Mouse (Mus musculus) heart, postnatal 36 days (tissue): ENCODE measurements around the gene Synpr. TPM values are rescaled to one million over a fixed set of nuclear protein-coding genes. Genes with fewer than 3 reads are reported as not detected.
"Not testable (repeated sequence)": the region's sequence is repeated elsewhere in the genome, so short reads cannot be mapped to it uniquely, and the experiment has no call there.

Source experiments
- DNase-seq, 2 experiments: peaks; one replicate each; pipeline ENCODE4 v3.0.0; 2021 to 2022
- intact Hi-C: fragments of 180-260 bp; cut with DNase I; formaldehyde crosslinking; loops from one replicate; pipeline ENCODE4 v1.15.1; 2025
- total RNA-seq, 2 experiments: library from RNA; stranded (reverse); gene quantifications; 2 replicates each; pipeline ENCODE4 v1.2.3; 2021

Gene Synpr
- under 1 TPM; 0.25 to 0.27 TPM for total RNA-seq

DNA sequence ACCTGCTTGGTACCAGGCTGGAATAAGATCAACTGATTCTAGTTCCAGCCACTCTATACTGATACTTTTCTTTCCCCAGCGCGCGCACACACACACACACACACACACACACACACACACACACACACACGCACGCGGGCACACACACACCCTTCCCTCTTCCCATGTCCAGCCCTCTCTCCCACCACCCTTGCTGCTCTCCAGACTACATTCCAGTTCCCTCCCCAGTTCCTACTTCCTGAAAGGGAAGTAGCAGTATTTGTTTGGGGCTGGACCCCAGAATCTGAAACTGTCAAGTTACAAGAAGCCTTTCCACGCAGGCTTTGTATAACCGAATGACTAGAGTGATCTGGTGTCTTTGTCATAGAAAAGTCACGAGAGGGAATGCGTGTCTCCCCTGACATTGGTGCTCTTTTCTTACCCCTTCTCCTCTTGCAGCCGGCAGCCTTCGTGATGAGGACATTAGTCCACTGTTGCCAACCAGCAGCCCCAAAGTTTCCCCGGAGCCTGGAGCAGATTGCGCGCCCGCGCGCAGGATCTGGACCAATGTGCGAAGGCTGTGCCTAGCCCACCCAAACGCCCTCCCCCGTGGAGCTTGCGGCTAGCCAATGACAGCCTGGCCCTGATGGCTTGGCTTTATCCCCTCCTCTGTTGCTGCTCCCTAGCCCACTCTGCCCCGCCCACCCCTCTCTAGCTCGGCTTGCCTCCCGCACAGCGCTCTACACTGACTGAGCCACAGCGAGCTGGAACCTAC, at the start of gene Synpr:
Gene Synpr, plus strand, starts transcription at position 690 of the 754 bp plus-strand sequence.
- intact Hi-C loops, result no loop called here
- DNase-seq, result no peak

DNA sequence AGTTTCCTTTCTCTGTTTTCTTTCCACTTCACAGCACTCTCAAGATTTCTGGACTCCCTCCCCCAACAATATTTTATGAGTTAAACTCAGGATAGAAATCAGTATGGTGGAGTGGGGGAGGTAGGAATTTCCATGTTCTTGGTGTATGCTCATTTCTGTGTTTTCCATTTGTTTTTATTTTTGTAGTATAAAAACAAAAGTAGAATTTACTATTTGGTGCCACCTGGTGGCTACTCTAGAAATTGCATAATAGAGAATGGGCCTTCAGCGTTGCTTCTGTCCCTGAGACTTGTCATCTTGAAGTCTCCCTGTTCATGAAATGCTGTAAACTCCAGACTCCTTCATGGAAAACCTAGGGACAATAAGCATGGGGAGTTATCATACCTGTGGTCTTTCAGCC, 47.7 kb upstream of the Synpr start:
- intact Hi-C loops, result loop anchor here (1.0 to 5.0 kb wide), 2 partner anchors 615 to 662 kb away; no protein-coding TSS in a partner anchor
- peak in 1 of 2 experiments; percentile 2 for DNase-seq

DNA sequence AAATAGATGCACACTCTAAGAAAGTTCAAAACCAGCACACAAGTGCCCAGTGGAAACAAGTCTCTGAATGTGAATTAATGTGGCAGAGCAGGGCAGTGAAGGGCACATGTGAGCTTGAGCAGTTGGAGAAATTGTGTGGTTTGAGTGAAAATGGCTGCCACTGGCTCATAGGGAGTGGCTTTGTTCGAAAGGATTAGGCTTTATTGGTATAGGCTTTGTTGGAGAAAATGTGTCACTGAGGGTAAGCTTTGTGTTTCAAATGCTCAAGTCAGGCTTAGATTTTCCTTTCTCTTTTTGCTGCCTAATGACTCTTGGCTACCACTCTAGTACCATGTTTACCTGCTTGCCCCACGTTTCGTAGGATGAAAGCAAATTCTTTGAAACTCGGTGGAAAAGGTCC, 37.1 kb upstream of the Synpr start:
- intact Hi-C loops, result no loop called here
- no peak for DNase-seq

DNA sequence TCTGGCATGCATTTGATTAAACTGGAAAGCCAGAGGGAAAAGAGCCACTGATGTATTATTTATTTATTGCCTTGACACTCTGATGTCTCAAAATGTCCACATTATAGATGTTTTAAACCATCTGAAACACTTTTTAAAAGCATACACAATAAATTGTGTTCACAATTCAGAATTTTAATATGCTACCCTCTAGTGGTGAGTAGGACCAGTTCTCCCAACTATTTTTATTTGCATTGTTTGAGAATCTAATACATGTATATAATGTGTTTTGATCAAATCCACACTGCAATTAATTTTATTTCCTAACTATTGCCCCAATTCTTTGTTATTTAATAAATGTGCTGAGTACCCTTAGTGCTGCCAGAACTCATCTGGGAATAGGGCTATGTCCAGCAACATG, 35.2 kb upstream of the Synpr start:
- intact Hi-C loops, result no loop called here
- DNase-seq, result no peak

DNA sequence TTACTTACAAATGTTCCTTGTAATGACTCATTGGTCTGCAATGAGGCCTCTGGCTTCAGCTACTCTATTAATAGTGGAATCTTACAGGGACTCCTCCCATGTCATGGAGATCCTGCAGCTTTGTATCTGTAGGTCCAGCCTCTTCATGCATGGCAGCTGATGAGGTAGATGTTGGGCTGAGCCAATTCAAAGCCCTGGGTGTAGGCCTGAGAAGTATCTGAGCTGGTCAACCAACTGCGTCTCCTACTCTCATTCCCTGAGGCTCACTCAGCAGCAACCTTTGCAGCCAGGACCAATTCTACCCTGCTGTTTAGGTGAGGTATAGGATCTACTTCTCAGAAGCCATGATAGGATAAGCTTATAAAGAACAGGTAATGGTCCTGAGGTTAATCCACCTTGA, 32.0 kb upstream of the Synpr start:
- DNase-seq, result no peak
- intact Hi-C loops, result no loop called here

DNA sequence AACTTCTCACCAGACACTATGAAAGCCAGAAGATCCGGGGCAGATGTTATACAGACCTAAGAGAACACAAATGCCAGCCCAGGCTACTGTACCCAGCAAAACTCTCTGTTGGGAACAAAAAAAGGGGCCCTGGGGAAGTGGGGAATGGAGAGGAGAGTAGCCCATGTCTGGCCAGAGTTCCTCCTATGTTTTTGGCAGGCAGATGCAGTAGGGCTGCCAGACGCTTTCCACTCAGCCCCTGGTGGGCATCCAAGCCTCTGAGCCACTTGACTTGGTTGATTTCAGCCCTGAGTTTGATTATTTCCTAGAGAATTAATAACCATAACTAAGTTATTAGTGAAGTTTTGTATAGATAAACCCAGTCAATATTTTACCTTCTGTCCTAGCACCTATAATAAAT, 29.8 kb upstream of the Synpr start:
- DNase-seq, intact Hi-C loops: not testable (repeated sequence)

DNA sequence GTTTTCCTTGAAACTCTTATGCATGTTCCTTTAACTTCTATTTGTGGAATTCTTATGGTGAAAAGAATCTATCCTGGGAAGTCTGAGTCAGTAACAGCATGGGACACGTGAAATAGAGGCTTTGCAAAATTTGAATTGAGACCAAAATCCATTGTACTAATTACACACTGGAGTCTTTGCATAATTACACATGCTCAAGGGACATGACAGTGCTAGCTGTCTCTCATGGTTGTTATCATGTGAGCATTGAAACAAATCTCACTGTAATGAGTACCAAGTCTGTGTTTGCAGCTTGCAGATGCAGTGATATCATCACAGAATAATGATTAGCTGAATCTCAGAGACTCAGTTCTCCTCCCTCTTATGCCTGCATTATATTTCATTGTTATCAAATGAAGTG, 22.2 kb upstream of the Synpr start:
- intact Hi-C loops, result no loop called here
- DNase-seq, result no peak

DNA sequence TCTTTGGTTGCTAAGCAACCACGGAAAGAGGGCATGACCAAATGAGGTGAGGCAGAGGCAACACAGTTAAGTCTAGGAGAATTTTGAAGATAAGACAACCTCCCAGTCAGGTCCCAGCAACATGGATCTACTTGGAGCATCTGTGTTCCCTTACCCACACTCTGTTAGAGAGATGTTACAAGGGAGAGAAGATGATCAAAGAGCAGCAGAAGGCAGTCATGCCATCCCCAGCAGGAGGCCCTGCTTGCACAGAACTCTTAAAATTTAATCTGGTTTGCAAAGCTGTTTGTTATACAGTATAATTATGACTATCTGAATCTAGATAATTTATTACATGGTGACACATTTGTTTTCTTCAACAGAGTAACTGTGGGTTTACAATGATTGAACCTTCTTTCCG, 18.2 kb upstream of the Synpr start:
- no peak for DNase-seq
- intact Hi-C loops, result no loop called here

DNA sequence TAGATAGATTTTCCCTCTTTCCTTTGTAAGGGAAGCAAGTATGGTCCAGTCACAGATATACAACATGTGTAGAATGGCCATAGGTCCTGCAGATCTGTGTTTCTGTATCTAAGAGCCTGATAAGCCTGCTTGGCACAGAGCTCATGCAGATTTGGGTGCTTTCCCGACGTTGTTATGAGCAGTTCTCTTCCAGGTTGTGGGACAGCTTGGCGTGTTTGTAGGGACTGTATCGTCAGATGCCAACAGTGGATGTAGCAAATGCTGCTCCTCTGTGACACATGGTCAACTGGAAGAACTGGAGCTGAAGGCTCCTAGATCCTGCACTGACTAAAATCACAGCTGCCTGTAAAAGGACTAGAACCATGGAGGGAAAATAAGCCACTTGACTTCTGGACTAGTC, 17.4 kb upstream of the Synpr start:
- no peak for DNase-seq
- intact Hi-C loops, result no loop called here

DNA sequence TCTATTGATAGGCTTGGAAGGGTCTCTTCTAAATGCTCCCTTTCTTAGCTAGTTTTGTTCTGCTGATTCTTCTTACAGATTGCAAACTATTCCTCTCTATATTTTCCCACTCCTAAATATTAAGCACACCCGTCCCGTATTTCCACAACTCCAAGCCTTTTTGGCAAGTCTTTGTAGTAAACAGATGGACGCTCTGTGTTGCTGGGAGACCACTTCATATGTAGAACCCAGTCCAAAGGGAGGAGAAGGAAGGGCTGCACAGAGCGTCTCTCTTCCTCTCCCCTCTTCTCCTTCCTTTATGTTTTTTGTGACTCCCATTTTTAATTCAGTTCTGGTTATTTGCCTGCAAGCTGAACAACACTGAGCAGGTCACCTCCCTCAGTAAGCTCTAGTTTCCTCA, 1.4 kb upstream of the Synpr start:
- no peak for DNase-seq
- intact Hi-C loops, result no loop called here

DNA sequence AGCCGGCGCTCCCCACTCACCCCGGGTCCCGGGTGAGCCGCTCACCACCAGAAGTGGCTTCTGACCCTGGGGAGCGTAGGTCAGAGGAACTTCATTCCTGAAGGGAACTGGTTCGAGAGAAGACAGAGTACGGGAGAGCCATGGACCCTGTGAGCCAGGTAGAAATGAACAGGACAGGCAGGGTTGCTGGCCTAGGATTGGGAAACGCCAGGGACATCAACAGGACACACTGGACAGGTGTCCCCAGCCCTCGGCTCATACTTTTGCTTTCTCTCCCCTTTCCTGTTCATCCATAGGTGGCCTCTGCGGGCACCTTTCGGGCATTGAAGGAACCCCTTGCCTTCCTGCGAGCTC, 242 bp downstream of the Synpr start:
- intact Hi-C loops, result no loop called here
- no peak for DNase-seq

DNA sequence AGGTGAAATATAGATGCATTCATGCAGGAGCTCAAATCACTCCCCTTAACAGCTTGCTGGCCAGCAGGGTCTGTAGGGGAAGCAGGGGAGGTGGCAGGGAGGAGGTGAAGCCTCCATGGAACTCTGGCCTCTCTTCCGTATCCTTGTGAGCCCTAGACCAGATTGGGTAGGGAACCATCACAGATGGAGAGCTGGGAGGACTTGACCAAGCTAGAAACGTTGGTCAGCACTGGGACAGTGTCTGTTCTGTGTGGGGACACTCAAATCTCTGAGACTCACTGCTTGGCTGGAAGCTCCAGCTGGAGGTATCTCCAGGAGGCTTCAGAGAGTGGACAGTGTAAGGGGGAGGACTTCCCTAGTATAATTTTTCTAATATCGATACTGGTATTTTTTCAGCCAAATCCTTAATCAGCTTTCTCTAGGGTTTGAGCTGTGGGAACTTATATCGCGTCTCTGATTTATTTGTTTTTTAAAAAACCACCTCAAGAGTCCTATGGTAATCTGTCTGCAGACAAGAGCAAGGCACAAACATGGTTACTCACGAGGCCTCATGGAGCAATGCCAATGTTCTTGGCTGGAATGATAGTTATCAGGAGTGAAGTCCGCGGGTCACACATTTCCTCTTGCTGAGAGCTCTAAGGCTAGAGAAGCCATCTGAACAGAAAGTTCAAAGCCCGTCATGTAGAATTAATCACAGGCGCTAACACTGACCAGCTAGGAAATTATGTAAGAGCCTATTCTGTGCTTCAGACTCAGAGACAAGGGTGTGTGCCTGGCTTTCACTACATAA, 956 bp downstream of the Synpr start:
- DNase-seq, result no peak
- intact Hi-C loops, result no loop called here

DNA sequence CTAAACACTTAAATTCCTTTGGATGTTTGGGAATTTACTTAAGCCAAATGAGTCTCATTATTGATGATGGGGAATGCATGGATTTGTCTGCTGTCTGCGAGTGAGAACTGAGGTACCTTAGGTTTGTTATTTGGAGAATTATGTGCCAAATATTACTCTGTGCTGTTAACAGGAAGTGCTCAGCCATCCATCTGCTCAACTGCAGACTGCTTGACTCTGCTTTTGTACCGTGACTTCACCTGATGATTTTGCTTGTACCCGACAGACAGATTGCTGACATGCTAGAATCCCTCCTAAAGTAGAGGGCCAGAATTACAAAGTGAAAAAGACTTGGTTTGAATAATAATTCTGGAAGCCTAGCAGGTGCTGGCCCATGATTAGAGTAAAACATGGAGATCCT, 9.6 kb downstream of the Synpr start:
- intact Hi-C loops, result no loop called here
- no peak for DNase-seq

DNA sequence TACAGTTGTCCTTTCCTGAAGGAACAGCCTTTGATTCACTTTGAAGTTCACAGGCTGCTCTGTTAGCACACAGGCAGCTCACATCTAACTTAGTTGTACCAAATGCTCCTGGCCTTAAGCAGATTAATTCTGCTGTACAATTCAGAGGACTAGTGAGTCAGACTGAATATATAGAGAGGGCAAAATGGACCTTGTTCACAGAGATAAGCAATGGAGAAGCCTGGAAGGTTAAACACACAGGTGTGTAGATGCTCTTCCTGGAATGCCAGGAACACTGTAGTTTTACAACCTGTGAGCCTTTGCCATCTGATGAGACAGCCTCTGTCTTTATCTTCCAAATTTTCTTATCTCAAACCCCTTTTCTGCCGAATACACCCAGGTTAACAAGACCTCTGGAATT, 29.7 kb downstream of the Synpr start:
- intact Hi-C loops, result no loop called here
- DNase-seq, result no peak

DNA sequence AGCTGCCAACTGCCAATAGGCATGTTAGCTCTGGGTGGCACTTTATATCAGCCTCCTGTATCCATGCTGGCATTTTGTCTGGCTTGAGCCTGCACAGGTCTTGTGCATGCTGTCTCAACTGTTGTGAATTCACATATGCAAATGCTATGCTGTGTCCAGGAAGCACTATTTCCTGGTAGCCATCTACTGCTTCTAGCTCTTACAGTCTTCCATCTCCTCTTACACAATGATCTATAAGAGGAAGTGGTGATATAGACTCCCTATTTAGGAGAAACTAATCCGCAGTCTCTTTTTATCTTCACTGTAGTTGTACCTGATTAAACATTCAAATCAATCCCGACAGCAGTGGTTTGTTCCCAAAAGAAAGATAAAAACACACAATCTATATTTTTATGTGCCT, 43.9 kb downstream of the Synpr start:
- intact Hi-C loops, result no loop called here
- DNase-seq, result no peak

DNA sequence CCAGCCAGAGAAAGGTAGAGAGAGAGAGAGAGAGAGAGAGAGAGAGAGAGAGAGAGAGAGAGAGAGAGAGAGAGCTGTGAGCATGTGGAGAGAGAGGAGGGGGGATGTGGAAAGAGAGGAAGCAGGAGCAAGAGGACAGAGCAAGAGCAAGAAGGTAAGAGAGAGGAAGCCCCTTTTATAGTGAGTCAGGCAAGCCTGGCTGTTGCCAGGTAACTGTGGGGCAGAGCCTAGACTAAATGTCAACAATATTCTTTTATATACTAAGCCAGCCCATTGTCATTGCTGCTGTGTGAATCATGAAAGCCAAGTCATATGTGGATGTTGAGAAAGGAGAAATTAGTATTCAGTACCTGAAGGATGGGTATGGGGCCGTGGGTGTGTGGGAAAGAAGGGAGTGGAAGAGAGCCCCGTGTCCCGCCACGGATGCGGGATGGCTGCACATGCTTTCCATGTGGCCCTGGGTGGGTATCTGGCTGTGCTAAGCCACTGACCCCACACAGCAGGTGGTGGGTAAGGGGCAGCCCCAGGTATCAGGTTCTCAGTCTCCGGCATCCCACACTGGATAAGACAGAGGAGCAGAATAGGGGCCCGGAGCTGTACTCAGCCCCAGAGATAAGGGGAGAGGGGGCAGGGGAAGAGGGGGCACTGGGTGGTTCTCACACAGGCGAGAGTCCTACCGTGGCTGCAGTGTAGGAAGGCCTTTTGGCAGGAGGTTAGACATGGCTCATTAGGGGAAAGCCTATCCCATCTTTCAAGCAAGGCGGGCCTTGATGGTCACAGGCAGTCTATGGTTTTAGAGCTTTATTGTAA, 48.1 kb downstream of the Synpr start:
- no peak for DNase-seq
- intact Hi-C loops, result no loop called here

DNA sequence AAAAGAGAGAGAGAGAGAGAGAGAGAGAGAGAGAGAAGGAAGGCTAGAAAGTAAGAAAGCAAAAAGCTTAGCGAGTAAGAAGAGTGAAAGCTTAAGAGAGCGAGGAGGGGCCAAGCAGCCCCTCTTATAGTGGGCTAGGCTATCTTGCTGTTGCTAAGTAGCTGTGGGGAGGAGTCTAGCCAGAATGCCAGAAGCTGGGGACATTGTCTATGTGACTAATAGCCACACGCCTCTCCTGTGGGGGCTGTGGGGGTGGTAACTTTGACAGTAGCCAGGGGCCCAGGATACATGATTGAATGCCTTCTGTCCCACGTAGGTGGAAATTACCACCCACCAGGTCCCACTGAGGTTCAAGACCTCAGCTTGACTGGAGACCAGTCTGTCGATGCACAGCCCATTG, 48.8 kb downstream of the Synpr start:
- intact Hi-C loops, result no loop called here
- DNase-seq, result no peak

DNA sequence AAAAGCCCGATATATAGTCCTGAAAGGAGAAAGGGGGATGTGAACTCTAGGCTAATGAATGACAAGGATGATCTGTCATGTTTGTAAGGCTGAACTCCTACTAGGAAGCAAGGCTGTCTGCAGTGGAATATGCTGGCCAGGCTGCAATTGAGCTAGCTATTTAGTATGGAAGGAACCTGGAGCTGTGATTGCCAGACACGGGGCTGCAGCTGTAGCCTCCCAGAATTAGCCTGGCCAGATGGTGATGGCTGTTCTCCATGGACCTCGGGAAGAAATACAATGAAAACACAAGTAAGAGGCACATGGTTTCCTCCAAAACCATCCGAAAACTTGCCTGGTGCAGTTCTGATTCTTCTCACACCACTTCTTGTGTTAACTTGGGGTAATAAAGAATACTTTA, 51.6 kb downstream of the Synpr start:
- intact Hi-C loops, result no loop called here
- DNase-seq, result no peak

DNA sequence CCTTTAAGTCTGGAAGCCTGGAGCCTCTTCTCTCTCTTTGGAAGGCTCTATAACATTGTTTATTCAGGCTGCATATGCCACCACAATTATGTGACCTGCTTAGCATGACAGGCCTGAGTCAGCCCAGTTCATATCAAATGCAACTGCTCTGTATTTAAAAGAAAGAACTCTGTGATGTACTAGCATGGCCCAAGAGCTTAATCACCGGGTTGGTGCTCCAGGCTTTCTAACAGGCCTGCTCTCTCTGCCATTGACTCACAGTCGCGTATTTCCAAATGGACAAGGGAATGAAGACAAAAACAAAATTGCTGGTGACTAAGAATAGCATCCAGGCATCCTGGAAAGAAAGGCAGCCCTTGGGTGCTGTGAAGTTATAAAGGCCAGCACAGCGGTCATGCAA, 56.1 kb downstream of the Synpr start:
- intact Hi-C loops, result no loop called here
- DNase-seq, result no peak

DNA sequence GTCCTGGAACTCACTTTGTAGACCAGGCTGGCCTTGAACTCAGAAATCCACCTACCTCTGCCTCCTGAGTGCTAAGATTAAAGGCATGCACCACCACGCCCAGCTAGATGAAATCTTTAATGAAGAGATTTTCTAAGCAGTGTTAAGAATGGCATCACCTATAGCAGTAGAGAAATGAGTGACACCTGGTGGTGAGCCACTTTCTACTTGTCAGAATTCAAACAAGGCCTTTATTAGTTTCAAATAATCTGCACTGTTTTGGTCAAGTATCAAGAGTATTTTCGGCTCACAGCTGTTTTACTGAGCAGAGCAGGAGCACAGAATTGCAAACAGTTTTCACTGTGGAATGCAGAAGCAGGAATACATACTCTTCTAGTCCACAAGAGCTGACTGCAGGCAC, 59.7 kb downstream of the Synpr start:
- intact Hi-C loops, result no loop called here
- no peak for DNase-seq

DNA sequence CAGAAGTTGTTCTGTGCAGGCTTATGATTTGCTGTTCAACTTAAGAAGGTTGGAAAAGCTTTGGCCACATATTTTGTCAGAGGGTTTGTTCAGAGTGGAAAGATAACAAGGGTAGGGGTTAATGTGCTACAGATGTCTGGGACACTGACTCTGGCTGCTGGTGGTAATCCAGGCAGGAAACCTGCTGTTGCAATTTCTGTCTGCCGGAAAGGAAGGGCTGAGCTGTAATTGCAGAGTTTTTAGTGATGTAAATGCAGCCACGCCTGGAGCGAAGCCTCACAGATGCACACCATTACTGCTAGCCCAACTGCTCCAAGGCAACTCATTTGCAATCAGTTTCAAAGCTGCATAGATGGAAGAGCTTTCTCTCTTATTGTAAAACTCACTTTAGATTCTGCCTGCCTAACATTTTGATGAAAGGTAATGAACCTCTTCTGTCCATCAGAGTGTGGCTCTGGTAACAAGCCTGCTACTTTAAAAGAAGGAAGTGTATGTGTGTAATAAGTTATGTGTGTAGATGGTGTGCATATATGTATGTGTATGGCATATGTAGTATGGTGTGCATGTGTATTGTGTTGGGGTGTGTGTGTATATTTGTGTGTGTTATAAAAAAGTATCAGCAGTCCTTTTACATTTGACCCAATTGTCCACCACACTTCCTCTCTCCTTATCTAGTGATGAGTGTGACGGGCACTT, 64.7 kb downstream of the Synpr start:
- intact Hi-C loops, result no loop called here
- no peak for DNase-seq
